Mouse (Mus musculus): Measurements from ENCODE around the gene Kdm4d.

- no peak for TF ChIP-seq CTCF (IDR thresholded peaks at IDR 0.05; ENCODE audit: low read depth)
- no peak for TF ChIP-seq EP300 (IDR thresholded peaks at IDR 0.05; ENCODE audit: low read depth)
Measured at GRCm38 (mm10) chr9:14530004-14530403, 29.7 kb upstream of the Kdm4d start.
